ENCODE assay signal across 37 mouse cellular contexts in genomic region chr8:4174018-4174417, GRCm38 (mm10). TPM values are rescaled to one million over a fixed set of nuclear protein-coding genes. Genes with fewer than 3 reads are reported as not detected.
"Had no signal": no experiment of that assay in that cellular context is flagged by ENCODE, and none has a peak within 500 bp of the region (broad histone marks: within the 10 kb centered on the region; RNA-seq: fewer than 3 reads in every experiment).

No protein-coding gene starts in this region.

- H3K4me3 ChIP-seq: gastrocnemius, adult 2 months; heart, embryonic 10.5 days; heart, embryonic 12.5 days; hindbrain, embryonic 13.5 days; hindbrain, embryonic 15.5 days; kidney, embryonic 15.5 days; limb, embryonic 13.5 days; limb, embryonic 15.5 days; liver, embryonic 12.5 days had no signal

- ATAC-seq: hindbrain, postnatal 0 days; intestine, embryonic 16.5 days; liver, embryonic 12.5 days had no signal

- H3K36me3 ChIP-seq: heart, embryonic 10.5 days; heart, embryonic 12.5 days; kidney, embryonic 15.5 days; liver, embryonic 12.5 days had no signal

- H3K4me2 ChIP-seq: heart, embryonic 12.5 days; hindbrain, embryonic 13.5 days; hindbrain, embryonic 15.5 days; kidney, embryonic 15.5 days; limb, embryonic 13.5 days; limb, embryonic 15.5 days; liver, embryonic 12.5 days had no signal

- DNase-seq: gastrocnemius, adult 2 months; gastrocnemius, postnatal 10 days; gastrocnemius, postnatal 25 days; heart, adult 18-20 months; heart, postnatal 10 days; heart, postnatal 36 days; kidney, adult 11 months; kidney, adult 2 months; kidney, adult 9 months; kidney, postnatal 14 days; kidney, postnatal 36 days; layer of hippocampus, adult 9-11 months; layer of hippocampus, postnatal 36 days; left cerebral cortex, postnatal 4 days had no signal

- H3K9me3 ChIP-seq: heart, embryonic 10.5 days; heart, embryonic 12.5 days; hindbrain, embryonic 13.5 days; hindbrain, embryonic 15.5 days; kidney, embryonic 15.5 days; limb, embryonic 13.5 days; limb, embryonic 15.5 days; liver, embryonic 12.5 days had no signal

- H3K9ac ChIP-seq: heart, embryonic 12.5 days; hindbrain, embryonic 13.5 days; hindbrain, embryonic 15.5 days; kidney, embryonic 15.5 days; limb, embryonic 13.5 days; limb, embryonic 15.5 days; liver, embryonic 12.5 days; liver, embryonic 14.5 days had no signal

- H3K4me1 ChIP-seq: heart, embryonic 10.5 days; heart, embryonic 12.5 days; kidney, embryonic 15.5 days; limb, embryonic 13.5 days; limb, embryonic 15.5 days had no signal

- H3K27me3 ChIP-seq: heart, embryonic 12.5 days; hindbrain, embryonic 13.5 days; hindbrain, embryonic 15.5 days; kidney, embryonic 15.5 days; limb, embryonic 13.5 days; limb, embryonic 15.5 days; liver, embryonic 12.5 days had no signal

- H3K27ac ChIP-seq: gastrocnemius, adult 2 months; heart, embryonic 10.5 days; hindbrain, embryonic 13.5 days; hindbrain, embryonic 15.5 days; hindbrain, postnatal 0 days; kidney, embryonic 15.5 days; kidney, postnatal 0 days; limb, embryonic 13.5 days; limb, embryonic 15.5 days; liver, embryonic 12.5 days; liver, embryonic 14.5 days had no signal

RNA-seq across cellular contexts. Expression of gene Cd209g, which starts 40.1 kb away (rescaled TPM):
- total RNA-seq: heart, postnatal 10 days; heart, postnatal 36 days; hematopoietic stem cell, adult 5-6 weeks; hindbrain, postnatal 0 days; layer of hippocampus, postnatal 14 days; left cerebral cortex, postnatal 25 days; left cerebral cortex, postnatal 4 days; liver, adult 2 months had no signal
- polyA plus RNA-seq: heart, embryonic 12.5 days; heart, embryonic 14.5 days; heart, embryonic 16.5 days; hindbrain, embryonic 11.5 days; hindbrain, embryonic 13.5 days; hindbrain, embryonic 15.5 days; intestine, embryonic 14.5 days; intestine, embryonic 16.5 days; kidney, embryonic 15.5 days; kidney, postnatal 0 days; limb, embryonic 13.5 days; limb, embryonic 15.5 days; liver, embryonic 12.5 days had no signal

RNA-seq across cellular contexts. Expression of gene Prr36, which starts 43.2 kb away (rescaled TPM):
- total RNA-seq: gastrocnemius, adult 2 months; heart, adult 8-10 months; heart, postnatal 36 days had no signal

RNA-seq across cellular contexts. Expression of gene Lrrc8e, which starts 52.6 kb away (rescaled TPM):
- total RNA-seq: gastrocnemius, adult 2 months; hematopoietic stem cell, adult 5-6 weeks; hindbrain, postnatal 0 days; layer of hippocampus, adult 18-20 months; layer of hippocampus, postnatal 36 days; left cerebral cortex, postnatal 10 days; left cerebral cortex, postnatal 25 days; left cerebral cortex, postnatal 4 days had no signal
- polyA plus RNA-seq: heart, embryonic 14.5 days; hindbrain, embryonic 13.5 days; hindbrain, postnatal 0 days had no signal
